In the genomic region with DNA sequence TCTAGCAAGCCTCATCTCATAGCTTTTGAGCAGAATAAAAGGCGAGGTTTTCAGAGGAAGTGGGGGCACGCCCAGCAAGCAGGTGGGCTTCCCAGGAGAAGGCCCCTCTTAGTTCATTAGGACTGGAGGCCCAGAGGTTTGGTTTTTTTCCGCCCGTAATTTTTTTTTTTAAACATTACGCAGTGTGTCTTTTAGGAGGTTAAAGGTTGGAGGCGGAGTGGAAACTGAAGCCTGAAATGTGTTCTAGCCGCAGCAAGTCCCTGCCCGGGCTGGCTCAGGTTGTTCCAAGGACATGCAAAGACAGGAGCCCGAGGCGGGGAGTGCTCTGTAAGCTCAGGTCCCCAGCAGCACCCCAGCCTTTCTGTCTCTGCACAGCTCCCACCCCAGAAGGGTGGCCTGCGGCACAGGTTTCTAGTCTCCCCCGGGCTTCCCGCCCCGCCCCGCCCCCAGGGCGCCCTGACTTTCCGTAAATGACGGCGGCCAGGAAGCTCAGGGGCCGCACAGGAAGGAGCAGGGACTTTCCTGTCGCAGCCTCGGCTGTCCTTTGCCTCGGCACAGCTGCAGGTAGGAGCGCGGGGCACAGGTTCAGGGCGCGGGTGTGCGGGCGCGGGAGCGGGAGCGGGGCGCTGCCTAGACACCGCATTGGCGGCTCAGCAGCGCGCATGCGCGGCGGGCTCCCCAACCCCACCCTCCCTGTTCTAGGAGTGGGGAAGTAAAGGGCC, we compare ENCODE assay signal across 8 mouse cellular contexts. TPM values are rescaled to one million over a fixed set of nuclear protein-coding genes. Genes with fewer than 3 reads are reported as not detected.
DNase-seq lines count a peak whose midpoint lies in the region; ATAC-seq and TF ChIP-seq lines count a peak whose summit lies in the region.

A gene (plus strand): TSS at position 277 of the 722 bp plus-strand sequence.

- H3K27ac ChIP-seq in gastrocnemius, adult 2 months, result peak within 1 kb of the TSS; percentile 86
- peak within 1 kb of the TSS; percentile 53; the same call in 1 of the 2 replicates for H3K27ac ChIP-seq in embryonic facial prominence, embryonic 13.5 days
- H3K27ac ChIP-seq in macrophage, result peak within 1 kb of the TSS; percentile 82

- no peaks in the 10 kb centered on the region for H3K36me3 ChIP-seq in embryonic facial prominence, embryonic 13.5 days
- peaks cover 11% of the 10 kb centered on the region; the same call in 1 of the 2 replicates for H3K36me3 ChIP-seq in macrophage (ENCODE audit: inconsistent target)

- WGBS in embryonic facial prominence, embryonic 13.5 days, result 3% methylated on average over 38 of the region's 40 CpGs
- WGBS in macrophage (ENCODE audit: missing documents), result 1% methylated on average over 38 of the region's 40 CpGs

- H3K27me3 ChIP-seq in embryonic facial prominence, embryonic 13.5 days, result peaks cover 62% of the 10 kb centered on the region

- peak within 1 kb of the TSS; percentile 86 for H3K4me3 ChIP-seq in gastrocnemius, adult 2 months
- peak within 1 kb of the TSS; percentile 68 for H3K4me3 ChIP-seq in embryonic facial prominence, embryonic 13.5 days
- H3K4me3 ChIP-seq in macrophage (ENCODE audit: inconsistent target), result peak within 1 kb of the TSS; percentile 57

- peak within 1 kb of the TSS; percentile 77 for H3K9ac ChIP-seq in embryonic facial prominence, embryonic 13.5 days

- no peaks in the 10 kb centered on the region for H3K9me3 ChIP-seq in embryonic facial prominence, embryonic 13.5 days

- H3K79me2 ChIP-seq in macrophage (ENCODE audit: inconsistent target), result peaks cover 5% of the 10 kb centered on the region; the same call in 1 of the 2 replicates

- intact Hi-C loops in gastrocnemius, adult 2 months (cut with DNase I), result no loop called here
- intact Hi-C loops in heart, postnatal 10 days (cut with DNase I), result no loop called here

- H3K4me2 ChIP-seq in embryonic facial prominence, embryonic 13.5 days, result peak within 1 kb of the TSS; percentile 88

- H3K4me1 ChIP-seq in embryonic facial prominence, embryonic 13.5 days, result peaks cover 27% of the 10 kb centered on the region

- TF ChIP-seq CTCF in gastrocnemius, adult 2 months (IDR thresholded peaks at IDR 0.05), result no peak

- DNase-seq in gastrocnemius, adult 2 months, result peak; percentile 67
- DNase-seq in gastrocnemius, adult 8-10 months (ENCODE audit: low spot score in 2 of 2), result no peak
- peak; percentile 71 for DNase-seq in adrenal gland, postnatal 14 days
- peak; percentile 74 to 76 for DNase-seq in heart, postnatal 10 days
- DNase-seq in kidney, postnatal 36 days, result peak; percentile 62 to 76
- DNase-seq in spleen, postnatal 10 days (ENCODE audit: low spot score in 2 of 2), result peak; percentile 65 to 66

- 0 out of 2 replicates have a peak, but pooled peaks have one; percentile 28 for ATAC-seq in embryonic facial prominence, embryonic 13.5 days (ENCODE audit: insufficient number of reproducible peaks, insufficient read depth, low FRiP score, low TSS enrichment, low read depth)

RNA-seq across cellular contexts. Expression of the gene that starts here (rescaled TPM):
- total RNA-seq in gastrocnemius, adult 2 months (2021), result 1 to 10 TPM; 2.1 to 2.5 TPM
- total RNA-seq in gastrocnemius, adult 8-10 months (2022), result 1 to 10 TPM; 1.4 to 2.0 (median 1.6) TPM
- 17.4 and 21.4 TPM in 2 replicates for total RNA-seq in adrenal gland, postnatal 14 days (2021)
- polyA plus RNA-seq in embryonic facial prominence, embryonic 13.5 days (2015; fragmentation: Nextera tagmentation; extraction: Ambion mirVana), result 3.7 and 3.9 TPM in 2 replicates
- 10 to 100 TPM; 14.3 to 15.0 TPM for total RNA-seq in heart, postnatal 10 days (2021)
- total RNA-seq in macrophage (2018; cell fraction: chromatin; rRNA removed), result 100 to 1,000 TPM in 9 of 26 experiments, 10 to 100 TPM in 17; 25.5 to 167 (median 88.0) TPM
- total RNA-seq in macrophage (2018; cell fraction: cytosol; rRNA removed), result 10 to 100 TPM; 13.3 to 32.3 (median 20.1) TPM
- total RNA-seq in macrophage (2018; cell fraction: nucleus; rRNA removed), result 10 to 100 TPM; 20.0 to 60.6 (median 43.9) TPM
- 10.8 to 16.4 TPM (median 11.3 TPM) in 3 replicates for polyA plus RNA-seq in macrophage (2018)

Comparison
In these comparisons a context has a peak if more than half of its experiments do, and no peak if none do; other contexts are left out.
1. DNase-seq: peak in gastrocnemius, adult 2 months (single experiment), adrenal gland, postnatal 14 days (single experiment), heart, postnatal 10 days (2 of 2), kidney, postnatal 36 days (2 of 2) and spleen, postnatal 10 days (2 of 2); none in gastrocnemius, adult 8-10 months (0 of 2).
2. Peak in every context shown above with its lines, with median percentiles within 50 percentile points of each other: H3K27ac ChIP-seq and H3K4me3 ChIP-seq.